Mouse (Mus musculus) cortical plate, adult 2 months (tissue): ENCODE data around the gene Carmil3.

Experiments
- CTCF ChIP-seq: fragments of 200-500 bp; IDR thresholded peaks from 2 replicates; pipeline ENCODE4 v1.5.1; 2011; ENCODE audit warnings: mild to moderate bottlenecking, control low read depth, low read length; ENCODE audit not compliant: insufficient read depth; ENCODE audit errors: extremely low read depth
- POLR2A ChIP-seq: fragments of 200-500 bp; IDR thresholded peaks from 2 replicates; pipeline ENCODE4 v1.6.1; 2011; ENCODE audit warnings: mild to moderate bottlenecking, low read length, control low read depth; ENCODE audit not compliant: insufficient read depth; ENCODE audit errors: extremely low read depth

DNA sequence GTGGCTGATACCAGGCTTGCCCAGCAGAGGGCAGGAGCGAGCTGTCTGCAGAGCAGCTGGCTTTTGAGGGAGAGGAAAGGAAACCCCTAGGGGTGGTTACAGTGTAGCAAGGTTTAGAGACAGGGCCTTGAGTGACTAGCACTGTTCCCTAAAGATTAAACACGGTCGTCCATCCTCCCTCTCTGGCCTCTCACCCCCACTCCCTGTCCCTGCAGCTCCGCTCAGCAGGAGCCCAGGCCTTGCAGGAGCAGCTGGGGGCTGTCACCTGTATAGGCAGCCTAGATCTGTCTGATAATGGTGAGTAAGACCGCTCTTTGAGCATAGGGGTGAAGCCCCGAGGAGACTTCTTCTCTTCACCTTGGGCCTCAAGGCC lies 7.0 kb downstream of the Carmil3 start:
- TF ChIP-seq CTCF (peak; percentile 96), POLR2A (no peak)
